Mouse (Mus musculus) myocyte (in vitro differentiated cells): Measurements from ENCODE around the gene Lrp11.
"Not testable (repeated sequence)": the region's sequence is repeated elsewhere in the genome, so short reads cannot be mapped to it uniquely, and the experiment has no call there.

Source experiments
- E2F4 ChIP-seq: IDR thresholded peaks from one replicate; pipeline ENCODE4 v1.6.1; 2011; ENCODE audit warnings: mild to moderate bottlenecking, control low read depth, moderate library complexity; ENCODE audit not compliant: insufficient read depth
- MAX ChIP-seq: IDR thresholded peaks from one replicate; pipeline ENCODE4 v1.6.1; 2011; ENCODE audit warnings: low read depth, mild to moderate bottlenecking, control low read depth
- MYOD1 ChIP-seq, 3 experiments: IDR thresholded peaks; one replicate each; pipeline ENCODE4 v1.6.1; 2011; ENCODE audit warnings: control low read depth in 2 of 3, low read depth in 2 of 3, mild to moderate bottlenecking in 2 of 3, moderate library complexity in 1 of 3; ENCODE audit not compliant: insufficient read length in 2 of 3, control insufficient read depth in 1 of 3
- MYOG ChIP-seq, 3 experiments: IDR thresholded peaks; one replicate each; pipeline ENCODE4 v1.6.1; 2011; ENCODE audit warnings: control low read depth in 2 of 3, low read depth in 2 of 3, mild to moderate bottlenecking in 2 of 3; ENCODE audit not compliant: insufficient read length in 2 of 3, control insufficient read depth in 1 of 3, insufficient read depth in 1 of 3
- POLR2A ChIP-seq: IDR thresholded peaks from one replicate; pipeline ENCODE4 v1.6.1; 2011; ENCODE audit warnings: low read depth, mild to moderate bottlenecking, control low read depth, moderate library complexity; ENCODE audit not compliant: insufficient read length
- POLR2AphosphoS2 ChIP-seq: IDR thresholded peaks from one replicate; pipeline ENCODE4 v1.6.1; 2011; ENCODE audit warnings: low read depth, control low read depth; ENCODE audit not compliant: insufficient read length
- REST ChIP-seq: IDR thresholded peaks from one replicate; pipeline ENCODE4 v1.6.1; 2011; ENCODE audit warnings: mild to moderate bottlenecking, control low read depth, moderate library complexity; ENCODE audit not compliant: insufficient read depth, insufficient read length
- TCF12 ChIP-seq: IDR thresholded peaks from one replicate; pipeline ENCODE4 v1.6.1; 2011; ENCODE audit warnings: mild to moderate bottlenecking, control low read depth; ENCODE audit not compliant: poor library complexity, insufficient read depth, severe bottlenecking
- TCF3 ChIP-seq: IDR thresholded peaks from one replicate; pipeline ENCODE4 v1.6.1; 2011; ENCODE audit warnings: low read depth, control low read depth; ENCODE audit not compliant: insufficient read length
- USF1 ChIP-seq: IDR thresholded peaks from one replicate; pipeline ENCODE4 v1.6.1; 2011; ENCODE audit warnings: low read depth, mild to moderate bottlenecking, control low read depth, moderate library complexity

- not testable (repeated sequence) for TF ChIP-seq POLR2AphosphoS2; POLR2A; MAX; E2F4; MYOG (IDR thresholded peaks at IDR 0.05; ENCODE audit: control insufficient read depth in 1 of 3, insufficient read depth in 1 of 3, insufficient read length in 2 of 3, low read depth in 2 of 3); TCF12; USF1; TCF3; REST; MYOD1 (IDR thresholded peaks at IDR 0.05; ENCODE audit: control insufficient read depth in 1 of 3, insufficient read length in 2 of 3, low read depth in 2 of 3)
These were observed 27.5 kb downstream of the Lrp11 start for GRCm38 (mm10) chr10:7617146-7617545.
